Mouse (Mus musculus) heart, embryonic 10.5 days (tissue): ENCODE data around the gene 4930558K02Rik. TPM values are rescaled to one million over a fixed set of nuclear protein-coding genes. Genes with fewer than 3 reads are reported as not detected.

Experiments
- DNase-seq: peaks from one replicate; pipeline ENCODE4 v3.0.0-alpha.2; 2017; ENCODE audit warnings: low spot score
- H3K27ac ChIP-seq: fragments of 300-500 bp; sonication (generic); 2 replicates; pipeline ENCODE4 v1.5.1; 2016; ENCODE audit warnings: mild to moderate bottlenecking
- H3K27me3 ChIP-seq: fragments of 300-500 bp; sonication (generic); 2 replicates; pipeline ENCODE4 v1.6.1; 2016; ENCODE audit warnings: mild to moderate bottlenecking; ENCODE audit not compliant: poor library complexity, insufficient read depth, severe bottlenecking
- H3K36me3 ChIP-seq: fragments of 300-500 bp; sonication (generic); 2 replicates; pipeline ENCODE4 v1.6.1; 2016; ENCODE audit warnings: mild to moderate bottlenecking, moderate library complexity
- H3K4me1 ChIP-seq: fragments of 300-500 bp; sonication (generic); 2 replicates; pipeline ENCODE4 v1.6.1; 2016; ENCODE audit warnings: mild to moderate bottlenecking
- H3K4me3 ChIP-seq: fragments of 300-500 bp; sonication (generic); 2 replicates; pipeline ENCODE4 v1.5.1; 2016; ENCODE audit warnings: mild to moderate bottlenecking, moderate library complexity
- H3K9me3 ChIP-seq: fragments of 300-500 bp; sonication (generic); 2 replicates; pipeline ENCODE4 v1.6.1; 2016; ENCODE audit warnings: mild to moderate bottlenecking, moderate library complexity
- WGBS: fragments of 180-500 bp; shearing (Covaris S2); methylation state at CpG from one replicate; pipeline ENCODE4 v1.1.7; 2016; 5-methylcytosine and 5-hydroxymethylcytosine counted together
- polyA plus RNA-seq: library from polyadenylated mRNA; unstranded; fragments of >200 nt; fragmentation: Nextera tagmentation; extraction: Ambion mirVana; gene quantifications from 2 replicates; pipeline ENCODE4 v1.2.1, GENCODE M21; 2016

4930558K02Rik gene
- polyA plus RNA-seq, 1 experiment from 2014 or later: not detected

DNA sequence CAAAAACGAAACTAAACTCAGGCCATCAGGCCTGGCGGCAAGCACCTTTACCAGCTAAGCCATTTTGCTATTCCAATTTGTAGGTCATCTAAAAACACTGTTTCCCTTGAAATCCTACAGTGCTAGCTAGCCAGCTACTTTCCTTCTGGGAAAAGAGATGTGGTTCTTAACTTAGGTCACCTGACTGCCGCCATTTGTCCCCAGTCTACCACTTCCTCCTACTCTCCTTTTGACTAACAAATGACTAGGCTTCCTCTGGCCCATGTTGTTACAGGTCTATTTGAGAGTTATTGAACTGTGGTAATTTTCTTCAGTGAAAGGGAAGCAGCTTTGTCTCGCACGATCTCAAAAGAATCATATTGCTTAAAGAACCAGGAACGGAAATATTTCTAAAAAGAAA, 57.5 kb downstream of the 4930558K02Rik start:
- H3K9me3 ChIP-seq: no peaks in the 10 kb centered on the region
- peaks cover 12% of the 10 kb centered on the region for H3K4me1 ChIP-seq
- 85% methylated on average over 6 of the region's 6 CpGs for WGBS

DNA sequence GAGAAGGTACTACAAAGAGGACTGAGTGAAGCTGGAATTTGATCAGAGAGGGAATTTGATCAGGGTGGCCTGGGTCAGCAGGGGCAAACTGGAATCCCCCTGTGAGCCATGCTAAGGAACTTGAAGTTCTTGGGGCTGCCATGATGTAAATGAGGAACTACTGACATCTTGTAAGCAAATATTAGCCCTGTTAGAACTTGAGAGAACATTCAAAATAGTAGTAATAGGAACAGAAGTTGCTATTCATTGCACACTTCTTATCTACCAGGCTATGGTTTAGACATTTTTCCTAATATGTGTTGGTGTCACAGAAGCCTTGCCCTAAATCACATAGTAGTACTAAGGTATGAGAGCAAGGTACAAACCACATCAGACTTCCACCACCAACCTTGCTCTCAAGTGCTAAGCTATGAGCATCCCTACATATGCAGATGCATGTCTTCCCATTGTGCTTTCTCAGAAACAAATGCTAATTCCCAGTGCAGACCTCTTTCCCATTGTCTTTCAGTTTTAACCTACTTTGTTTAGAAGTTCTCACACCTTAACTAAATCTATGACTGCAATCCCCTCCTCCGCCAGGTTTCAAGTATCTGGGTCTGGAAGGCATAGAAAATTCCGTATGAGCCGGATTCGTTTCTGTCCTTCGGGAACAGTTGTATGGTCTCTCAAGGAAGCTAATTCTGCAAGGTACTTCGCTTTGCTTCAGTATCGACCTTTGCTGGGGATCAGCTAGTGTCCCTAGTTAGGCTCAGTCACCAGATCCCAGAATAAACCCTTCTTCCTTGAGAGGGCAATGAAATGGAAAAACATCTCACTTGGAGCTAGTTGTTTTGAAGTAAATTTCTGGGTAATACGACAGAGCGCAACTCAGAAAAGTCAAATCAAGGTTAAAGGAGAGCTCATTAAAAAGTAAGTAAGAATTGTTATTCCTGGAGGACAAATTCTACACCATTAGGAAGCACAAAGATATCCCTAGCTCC, 58.7 kb downstream of the 4930558K02Rik start:
- H3K27ac ChIP-seq: no peak overlapping the region
- no peaks in the 10 kb centered on the region for H3K27me3 ChIP-seq
- H3K9me3 ChIP-seq: no peaks in the 10 kb centered on the region
- no peak for DNase-seq
- peaks cover 16% of the 10 kb centered on the region for H3K4me1 ChIP-seq
- no peak overlapping the region for H3K4me3 ChIP-seq
- no peaks in the 10 kb centered on the region for H3K36me3 ChIP-seq
- WGBS: 84% methylated on average over 9 of the region's 9 CpGs

More for the DNA sequence above, 57.5 kb downstream of the 4930558K02Rik start:
- DNase-seq: no peak
- Histone ChIP-seq H3K27me3 (no peaks in the 10 kb centered on the region), H3K4me3 (no peak overlapping the region), H3K36me3 (no peaks in the 10 kb centered on the region), H3K27ac (no peak overlapping the region)

DNA sequence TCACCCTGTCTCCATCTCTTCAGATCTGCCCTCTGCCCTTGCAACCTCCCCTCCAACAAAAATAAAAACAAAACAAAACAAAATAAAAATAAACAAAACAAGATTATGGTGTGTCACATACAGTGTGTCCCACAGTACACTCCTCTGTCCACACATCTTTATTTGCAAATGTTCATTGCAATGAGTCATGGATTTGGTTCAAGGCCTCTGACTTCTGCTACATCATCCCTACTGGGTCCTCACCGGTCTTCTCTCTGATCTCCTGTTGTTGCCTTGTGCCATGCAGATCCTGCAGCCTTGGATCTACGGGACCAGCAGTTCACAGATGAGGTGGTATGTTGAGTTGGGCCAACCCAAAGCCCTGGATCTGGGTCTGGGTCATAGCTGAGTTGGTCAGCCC, 59.8 kb downstream of the 4930558K02Rik start:
- peaks cover 18% of the 10 kb centered on the region for H3K4me1 ChIP-seq
- 89% methylated on average over 2 of the region's 2 CpGs for WGBS
- no peak overlapping the region for H3K27ac ChIP-seq
- H3K27me3 ChIP-seq: no peaks in the 10 kb centered on the region
- no peaks in the 10 kb centered on the region for H3K36me3 ChIP-seq
- DNase-seq: no peak
- H3K9me3 ChIP-seq: no peaks in the 10 kb centered on the region
- H3K4me3 ChIP-seq: no peak overlapping the region

DNA sequence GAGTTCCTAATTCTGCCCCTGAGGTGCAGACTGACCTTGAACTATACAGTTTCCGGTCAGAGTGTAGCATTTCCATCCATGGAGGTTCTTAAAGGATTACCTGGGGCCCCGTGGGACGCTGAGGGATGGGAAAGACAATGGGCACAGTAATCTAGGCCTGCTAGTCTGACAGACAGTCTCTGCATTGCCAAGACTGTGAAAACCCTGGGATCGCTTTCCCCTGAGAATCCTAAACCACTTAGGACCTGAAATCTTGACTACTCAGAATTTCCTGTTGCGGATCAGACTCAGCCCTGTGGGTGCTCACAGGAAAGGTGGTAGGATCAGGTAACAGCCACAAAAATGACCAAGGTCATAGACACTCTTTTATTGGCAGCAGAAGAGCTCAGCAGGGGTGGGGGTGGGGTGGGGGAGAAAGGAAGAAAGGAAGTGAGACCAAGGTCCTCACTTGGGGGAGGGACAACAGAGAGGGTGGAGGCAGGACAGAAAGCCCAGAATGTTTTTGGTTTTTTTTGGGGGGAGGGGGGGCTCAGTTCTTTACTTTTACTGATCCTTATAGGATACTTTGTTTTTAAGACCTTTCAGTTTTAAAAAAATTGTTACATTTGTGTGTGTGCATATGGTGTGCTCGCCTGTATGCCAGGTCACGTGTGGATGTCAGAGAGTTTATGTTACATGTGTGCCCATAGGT, 60.6 kb downstream of the 4930558K02Rik start:
- peaks cover 24% of the 10 kb centered on the region for H3K4me1 ChIP-seq
- WGBS: 54% methylated on average over 7 of the region's 7 CpGs
- H3K36me3 ChIP-seq: no peaks in the 10 kb centered on the region
- H3K27ac ChIP-seq: peak overlapping the region; percentile 19
- no peaks in the 10 kb centered on the region for H3K27me3 ChIP-seq
- H3K9me3 ChIP-seq: no peaks in the 10 kb centered on the region
- H3K4me3 ChIP-seq: no peak overlapping the region
- DNase-seq: no peak

DNA sequence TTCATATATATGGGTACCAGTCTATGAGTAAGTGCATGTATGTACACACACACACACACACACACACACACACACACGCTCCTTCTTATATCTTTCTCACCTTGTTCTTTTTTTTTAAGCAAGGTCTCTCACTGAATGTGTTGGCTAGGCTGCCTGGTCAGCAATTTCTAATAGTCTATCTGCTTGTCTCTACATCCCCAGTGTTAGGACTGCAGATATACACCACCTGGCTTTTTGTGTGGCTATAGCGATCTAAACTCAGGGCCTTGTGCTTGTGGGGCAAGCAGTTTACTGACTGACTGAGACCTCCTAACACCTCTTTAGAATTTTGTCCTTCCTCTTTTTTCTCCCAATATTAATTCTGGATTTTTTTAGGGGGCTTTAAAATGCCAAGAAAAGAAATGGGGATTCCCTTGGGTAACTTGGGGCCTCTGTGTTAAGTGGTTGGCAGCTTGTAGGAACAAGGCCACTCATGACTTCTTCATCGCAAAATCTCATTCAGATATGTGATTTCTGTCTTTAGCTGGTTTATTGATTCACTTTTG, 61.4 kb downstream of the 4930558K02Rik start:
- peak overlapping the region; percentile 19 for H3K27ac ChIP-seq
- no peak overlapping the region for H3K4me3 ChIP-seq
- no peak for DNase-seq
- H3K4me1 ChIP-seq: peaks cover 31% of the 10 kb centered on the region
- no peaks in the 10 kb centered on the region for H3K27me3 ChIP-seq
- H3K36me3 ChIP-seq: no peaks in the 10 kb centered on the region
- H3K9me3 ChIP-seq: no peaks in the 10 kb centered on the region
- 86% methylated on average over 3 of the region's 3 CpGs for WGBS

DNA sequence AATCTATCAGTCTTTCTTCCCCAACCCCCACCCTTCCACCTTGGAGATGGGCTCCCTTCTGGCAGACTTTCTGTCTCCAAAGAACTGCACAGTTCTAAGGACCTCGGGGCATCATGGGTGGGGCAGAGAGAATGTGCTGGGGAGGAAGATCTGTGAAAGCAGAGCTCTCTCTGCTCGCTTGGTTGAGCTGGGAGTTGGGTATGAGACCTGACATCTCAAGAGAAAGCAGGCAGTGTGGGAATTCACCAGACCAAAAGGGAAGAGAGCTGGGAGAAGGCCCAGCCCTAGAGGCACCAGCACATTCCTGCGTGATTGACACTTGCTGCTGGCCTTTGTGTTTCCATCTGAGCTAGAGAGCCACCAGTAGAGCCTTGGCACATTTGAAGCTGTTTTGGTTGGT, 63.4 kb downstream of the 4930558K02Rik start:
- Histone ChIP-seq H3K27ac (peak overlapping the region; percentile 42; the same call in 1 of the 2 replicates), H3K36me3 (no peaks in the 10 kb centered on the region), H3K4me3 (no peak overlapping the region), H3K9me3 (no peaks in the 10 kb centered on the region), H3K27me3 (no peaks in the 10 kb centered on the region), H3K4me1 (peaks cover 31% of the 10 kb centered on the region)
- WGBS: 35% methylated on average over 3 of the region's 3 CpGs
- no peak for DNase-seq

DNA sequence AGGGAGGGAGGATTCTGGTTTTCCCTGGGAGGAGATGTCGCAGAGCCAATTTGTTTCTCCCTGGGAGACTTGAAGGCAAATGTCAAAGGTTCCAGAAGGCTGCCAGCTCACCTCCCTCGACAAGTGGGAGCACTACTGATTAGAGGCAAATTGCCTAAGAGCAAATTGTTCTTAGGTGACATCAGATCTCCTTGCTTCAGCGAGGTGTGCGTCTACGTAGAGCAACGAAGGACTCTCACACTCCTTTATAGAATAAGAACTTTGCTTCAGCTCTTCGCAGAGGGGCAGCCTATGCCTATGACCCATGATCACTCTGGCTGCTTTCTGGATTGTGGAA, 65.8 kb downstream of the 4930558K02Rik start:
- no peak for DNase-seq

DNA sequence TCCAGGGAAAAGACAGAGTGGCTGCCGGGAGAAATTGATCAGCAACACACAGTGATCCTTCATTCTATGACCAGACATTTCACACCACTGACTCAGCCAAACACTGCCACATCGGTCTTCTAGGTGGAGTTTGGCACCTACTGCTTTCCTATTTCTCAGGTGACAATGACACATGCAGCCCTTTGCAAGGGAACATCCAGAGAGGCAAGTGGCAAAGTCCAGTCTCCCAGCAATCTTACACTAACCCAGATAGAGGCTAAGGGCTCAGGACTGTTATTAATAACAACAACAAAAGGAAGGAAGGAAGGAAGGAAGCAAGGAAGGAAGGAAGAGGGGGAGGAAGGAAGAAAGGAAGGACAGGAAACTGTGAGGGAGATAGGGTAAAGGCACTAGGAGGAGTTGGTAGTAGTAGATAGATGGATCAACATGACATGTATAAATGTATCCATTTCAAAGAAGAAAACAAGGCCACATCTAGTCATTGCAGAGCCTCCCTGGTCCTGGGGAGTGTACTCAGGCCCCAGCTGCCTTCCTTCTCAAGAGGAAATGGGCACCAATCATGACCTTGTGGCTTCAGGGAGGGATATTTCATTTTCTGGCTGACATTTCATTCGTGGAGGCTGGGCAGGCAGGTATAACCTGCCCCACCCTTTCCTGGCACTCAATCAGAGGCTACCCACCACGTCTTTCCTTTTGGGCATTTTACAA, 66.3 kb downstream of the 4930558K02Rik start:
- Histone ChIP-seq H3K36me3 (no peaks in the 10 kb centered on the region), H3K9me3 (no peaks in the 10 kb centered on the region), H3K4me3 (no peak overlapping the region), H3K27ac (no peak overlapping the region), H3K4me1 (peaks cover 25% of the 10 kb centered on the region), H3K27me3 (no peaks in the 10 kb centered on the region)
- 48% methylated on average over 4 of the region's 4 CpGs for WGBS
- DNase-seq: no peak

More for the DNA sequence above, 65.8 kb downstream of the 4930558K02Rik start:
- Histone ChIP-seq H3K4me3 (no peak overlapping the region), H3K36me3 (no peaks in the 10 kb centered on the region), H3K27ac (no peak overlapping the region), H3K4me1 (peaks cover 27% of the 10 kb centered on the region), H3K9me3 (no peaks in the 10 kb centered on the region), H3K27me3 (no peaks in the 10 kb centered on the region)
- WGBS: 29% methylated on average over 7 of the region's 7 CpGs

DNA sequence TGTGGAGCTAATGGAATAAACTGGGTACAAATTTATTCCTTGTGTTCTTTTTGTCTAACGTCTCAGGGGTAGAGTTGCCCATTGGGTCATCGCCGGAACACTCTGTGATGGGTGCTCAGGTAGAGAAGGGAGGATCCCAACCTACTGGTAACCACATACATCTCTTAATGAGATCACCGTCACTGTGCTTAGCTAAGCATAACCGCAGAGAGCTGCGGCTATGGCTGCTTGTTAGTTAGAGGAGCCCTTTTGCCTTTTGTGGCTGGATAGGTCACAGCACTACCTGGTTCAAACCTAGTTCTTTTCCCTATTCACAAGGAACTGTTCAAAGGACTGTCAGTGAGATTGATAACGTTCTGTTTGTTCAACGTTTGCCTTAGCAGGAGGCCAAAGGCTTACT, 70.4 kb downstream of the 4930558K02Rik start:
- Histone ChIP-seq H3K36me3 (no peaks in the 10 kb centered on the region), H3K9me3 (no peaks in the 10 kb centered on the region), H3K4me3 (no peak overlapping the region), H3K27ac (no peak overlapping the region), H3K27me3 (no peaks in the 10 kb centered on the region), H3K4me1 (peaks cover 19% of the 10 kb centered on the region)
- WGBS: 79% methylated on average over 8 of the region's 8 CpGs
- no peak for DNase-seq

DNA sequence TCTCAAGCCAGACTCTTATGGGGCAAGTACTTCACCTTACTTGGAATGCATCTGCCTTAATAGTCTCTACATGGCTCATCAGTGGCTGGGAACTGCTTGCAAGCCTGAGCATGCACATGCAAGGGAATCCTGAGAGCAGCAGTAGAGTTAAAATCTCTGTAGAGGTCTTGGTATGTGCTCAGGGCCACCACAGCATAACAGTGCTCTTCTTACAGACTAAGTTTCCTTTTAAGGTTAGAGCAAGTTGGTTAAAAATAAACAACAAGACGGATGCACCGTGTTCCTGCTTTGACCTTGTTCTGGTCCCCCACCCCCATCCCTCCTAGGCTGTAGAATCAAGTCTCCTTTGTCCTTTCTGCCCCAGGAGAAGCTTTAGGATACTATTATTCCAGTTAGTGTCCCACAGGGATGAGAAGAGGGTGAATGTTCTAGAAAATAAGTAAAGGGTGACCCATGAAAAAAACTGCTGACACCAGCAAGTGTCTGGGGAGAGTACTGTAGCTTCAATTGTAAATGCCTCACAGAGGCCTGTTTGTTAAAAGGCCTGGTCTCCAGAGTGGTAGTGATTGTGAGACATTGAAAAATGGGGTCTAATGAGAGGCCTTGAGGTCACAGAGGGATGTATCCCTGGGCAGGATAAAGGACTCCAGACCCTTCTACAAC, 71.5 kb downstream of the 4930558K02Rik start:
- 30% methylated on average over 2 of the region's 2 CpGs for WGBS
- H3K4me3 ChIP-seq: no peak overlapping the region
- H3K27ac ChIP-seq: peak overlapping the region; percentile 86
- H3K36me3 ChIP-seq: no peaks in the 10 kb centered on the region
- no peak for DNase-seq
- no peaks in the 10 kb centered on the region for H3K9me3 ChIP-seq
- H3K27me3 ChIP-seq: no peaks in the 10 kb centered on the region
- H3K4me1 ChIP-seq: peaks cover 12% of the 10 kb centered on the region

DNA sequence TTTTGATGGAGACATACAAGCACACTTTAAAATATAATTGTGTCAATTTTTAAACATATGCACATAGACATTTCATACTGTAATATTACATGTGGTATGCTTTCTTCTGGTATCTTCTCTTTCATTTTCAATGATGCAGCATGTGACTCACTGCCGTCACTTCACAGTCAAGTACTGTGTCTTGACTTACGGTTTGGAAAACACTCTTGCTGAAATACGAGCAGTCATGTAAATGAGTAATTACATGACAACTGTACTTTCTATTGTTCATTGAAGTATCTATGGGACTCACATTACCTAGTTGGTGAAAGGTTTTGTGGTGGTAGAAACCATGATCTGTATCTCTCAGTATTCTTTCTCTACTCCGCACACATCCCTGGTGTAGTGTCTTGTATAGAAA, 72.3 kb downstream of the 4930558K02Rik start:
- Histone ChIP-seq H3K27me3 (no peaks in the 10 kb centered on the region), H3K4me1 (peaks cover 12% of the 10 kb centered on the region), H3K9me3 (no peaks in the 10 kb centered on the region), H3K4me3 (no peak overlapping the region), H3K36me3 (no peaks in the 10 kb centered on the region), H3K27ac (peak overlapping the region; percentile 86)
- WGBS: 88% methylated on average over 4 of the region's 4 CpGs
- no peak for DNase-seq

DNA sequence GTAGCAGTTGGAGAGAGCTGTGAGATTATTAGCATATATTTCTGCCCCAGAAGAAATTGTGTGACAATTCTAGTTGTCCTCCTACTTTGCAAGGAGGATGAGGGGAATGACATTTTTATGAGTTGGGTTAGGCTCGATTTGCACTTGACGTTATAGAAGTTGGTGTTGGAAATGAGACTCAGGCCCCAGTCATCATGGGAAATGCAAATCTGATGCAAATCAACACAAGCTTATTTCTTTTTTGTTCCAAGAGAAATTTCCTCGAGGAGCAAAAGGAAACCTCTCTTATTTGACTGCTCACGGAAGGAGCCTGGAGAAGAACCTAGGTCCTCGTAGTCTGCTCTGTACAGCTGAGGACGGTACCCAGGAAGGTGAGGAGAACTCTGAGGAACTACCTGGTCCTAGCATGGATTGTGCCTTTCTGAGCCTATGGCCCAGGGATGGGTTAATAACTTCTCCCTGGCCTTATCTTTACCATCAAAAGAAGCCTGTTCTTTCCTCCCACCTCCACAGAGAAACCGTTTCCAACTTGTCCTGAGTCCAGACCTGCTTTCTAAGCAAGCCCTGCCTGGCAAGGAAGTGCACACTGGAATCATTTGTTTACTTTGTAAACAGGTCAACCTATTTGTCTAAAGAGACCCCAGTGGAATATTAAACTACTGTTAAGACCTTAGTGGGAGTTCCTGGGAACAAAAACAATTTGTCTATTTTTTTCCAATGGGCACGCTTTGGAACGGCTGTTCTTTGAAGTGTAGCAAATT, 76.6 kb downstream of the 4930558K02Rik start:
- WGBS: 70% methylated on average over 9 of the region's 9 CpGs

More for the DNA sequence above, 76.6 kb downstream of the 4930558K02Rik start:
- H3K9me3 ChIP-seq: no peaks in the 10 kb centered on the region
- DNase-seq: no peak
- no peaks in the 10 kb centered on the region for H3K27me3 ChIP-seq
- H3K4me1 ChIP-seq: peaks cover 6% of the 10 kb centered on the region
- no peak overlapping the region for H3K27ac ChIP-seq
- H3K36me3 ChIP-seq: no peaks in the 10 kb centered on the region
- H3K4me3 ChIP-seq: no peak overlapping the region
